Mouse (Mus musculus): ENCODE data around the gene Ifitm10. TPM values are rescaled to one million over a fixed set of nuclear protein-coding genes. Genes with fewer than 3 reads are reported as not detected.
A peak's percentile ranks its signal among the peaks of the same experiment; 100 is the strongest.

Ifitm10 gene
- polyA plus RNA-seq, 1 experiment = 10.8 TPM

DNA sequence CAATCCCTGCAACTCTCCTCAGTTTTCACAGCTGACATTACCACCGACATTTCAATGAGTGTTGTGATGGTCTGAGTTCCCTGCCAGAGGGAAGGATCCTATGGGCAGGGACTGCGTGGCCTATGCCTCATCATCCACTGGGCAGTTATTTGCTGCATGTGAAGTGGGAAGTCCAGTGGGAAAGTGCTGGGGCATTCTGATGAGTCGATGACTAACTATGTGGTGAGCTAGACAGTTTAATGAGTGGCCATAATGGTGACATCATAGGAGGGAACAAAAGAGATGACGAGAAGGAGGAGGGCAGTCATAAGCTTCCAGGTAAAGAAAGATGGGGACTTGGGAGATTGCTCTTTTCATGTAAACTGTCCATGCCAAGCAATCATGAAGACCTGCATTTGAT, 10.4 kb downstream of the Ifitm10 start:
- no peak for DNase-seq
- no peaks in the 10 kb centered on the region for H3K27me3 ChIP-seq (ENCODE audit: control insufficient read depth, insufficient read depth, low read length)
- H3K4me1 ChIP-seq (replicated peaks; ENCODE audit: control insufficient read depth, insufficient read depth, low read length) = no peaks in the 10 kb centered on the region; the same call in 1 of the 2 replicates
- WGBS = 88% methylated on average over 4 of the region's 4 CpGs
- no peak overlapping the region for H3K27ac ChIP-seq (ENCODE audit: control insufficient read depth, insufficient read depth, low read length)
- no peaks in the 10 kb centered on the region for H3K36me3 ChIP-seq (ENCODE audit: control insufficient read depth, insufficient read depth, low read length)
- TF ChIP-seq POLR2A (IDR thresholded peaks at IDR 0.05; ENCODE audit: control insufficient read depth, extremely low read depth, insufficient read depth, low read length, poor library complexity) (no peak), CTCF (IDR thresholded peaks at IDR 0.05; ENCODE audit: borderline replicate concordance, control insufficient read depth, extremely low read depth, insufficient read depth, low read length, poor library complexity) (no peak)
- H3K4me3 ChIP-seq (ENCODE audit: control insufficient read depth, insufficient read depth, low read length) = no peak overlapping the region

- DNase-seq = no peak
- Histone ChIP-seq H3K4me1 (replicated peaks; ENCODE audit: control insufficient read depth, insufficient read depth, low read length) (peaks cover 14% of the 10 kb centered on the region), H3K27me3 (ENCODE audit: control insufficient read depth, insufficient read depth, low read length) (no peaks in the 10 kb centered on the region), H3K4me3 (ENCODE audit: control insufficient read depth, insufficient read depth, low read length) (no peak overlapping the region), H3K36me3 (ENCODE audit: control insufficient read depth, insufficient read depth, low read length) (no peaks in the 10 kb centered on the region), H3K27ac (ENCODE audit: control insufficient read depth, insufficient read depth, low read length) (no peak overlapping the region)
- TF ChIP-seq CTCF (IDR thresholded peaks at IDR 0.05; ENCODE audit: borderline replicate concordance, control insufficient read depth, extremely low read depth, insufficient read depth, low read length, poor library complexity) (no peak), POLR2A (IDR thresholded peaks at IDR 0.05; ENCODE audit: control insufficient read depth, extremely low read depth, insufficient read depth, low read length, poor library complexity) (no peak)
These were observed 12.8 kb downstream of the Ifitm10 start for GRCm38 (mm10) chr7:142360743-142361142.

DNA sequence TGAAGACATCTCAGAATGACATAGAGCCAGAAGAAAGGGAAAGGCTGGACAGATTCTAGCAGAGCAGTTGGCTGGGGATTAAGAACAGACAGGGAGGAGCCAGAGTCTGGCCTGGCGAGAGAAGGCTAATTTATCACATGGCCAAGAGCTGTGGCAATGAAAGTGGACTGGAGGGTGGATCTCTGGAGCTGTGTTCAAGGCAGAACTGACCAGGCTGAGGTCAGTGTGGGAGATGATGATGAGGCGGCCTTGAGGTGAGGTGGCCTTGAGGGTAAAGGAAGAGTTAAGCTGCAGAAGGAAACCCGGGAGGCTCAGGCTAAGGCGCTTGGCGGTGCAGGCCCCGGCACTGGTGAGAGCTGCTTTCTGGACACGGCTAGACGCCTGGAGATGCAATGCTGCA, 14.4 kb downstream of the Ifitm10 start:
- Histone ChIP-seq H3K4me1 (replicated peaks; ENCODE audit: control insufficient read depth, insufficient read depth, low read length) (peaks cover 30% of the 10 kb centered on the region), H3K27ac (ENCODE audit: control insufficient read depth, insufficient read depth, low read length) (no peak overlapping the region), H3K36me3 (ENCODE audit: control insufficient read depth, insufficient read depth, low read length) (no peaks in the 10 kb centered on the region), H3K27me3 (ENCODE audit: control insufficient read depth, insufficient read depth, low read length) (no peaks in the 10 kb centered on the region), H3K4me3 (ENCODE audit: control insufficient read depth, insufficient read depth, low read length) (no peak overlapping the region)
- TF ChIP-seq POLR2A (IDR thresholded peaks at IDR 0.05; ENCODE audit: control insufficient read depth, extremely low read depth, insufficient read depth, low read length, poor library complexity) (no peak), CTCF (IDR thresholded peaks at IDR 0.05; ENCODE audit: borderline replicate concordance, control insufficient read depth, extremely low read depth, insufficient read depth, low read length, poor library complexity) (no peak)
- no peak for DNase-seq
- 93% methylated on average over 8 of the region's 8 CpGs for WGBS

DNA sequence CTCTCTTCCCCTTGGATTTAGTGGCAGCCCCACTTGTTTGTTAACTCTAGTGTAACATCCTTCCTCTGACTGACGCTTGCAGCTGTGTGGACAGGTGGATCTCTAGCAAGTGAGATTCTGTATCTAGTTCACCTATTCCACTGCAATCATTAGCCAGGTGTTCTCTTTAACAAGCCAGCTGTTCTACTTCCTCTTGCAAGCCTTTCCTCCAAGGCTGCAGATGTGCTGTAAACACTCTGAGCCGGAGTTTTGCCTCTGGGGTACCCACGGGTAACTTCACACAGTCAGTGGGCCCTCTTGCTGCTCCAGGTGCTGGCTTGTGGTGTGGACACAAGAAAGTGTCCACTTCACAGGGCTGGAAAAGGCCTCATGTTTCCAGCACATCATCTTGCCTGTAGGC, 16.0 kb downstream of the Ifitm10 start:
- Histone ChIP-seq H3K27me3 (ENCODE audit: control insufficient read depth, insufficient read depth, low read length) (no peaks in the 10 kb centered on the region), H3K27ac (ENCODE audit: control insufficient read depth, insufficient read depth, low read length) (no peak overlapping the region), H3K36me3 (ENCODE audit: control insufficient read depth, insufficient read depth, low read length) (no peaks in the 10 kb centered on the region), H3K4me3 (ENCODE audit: control insufficient read depth, insufficient read depth, low read length) (no peak overlapping the region), H3K4me1 (replicated peaks; ENCODE audit: control insufficient read depth, insufficient read depth, low read length) (peaks cover 34% of the 10 kb centered on the region)
- WGBS = 25% methylated on average over 3 of the region's 3 CpGs
- no peak for TF ChIP-seq POLR2A (IDR thresholded peaks at IDR 0.05; ENCODE audit: control insufficient read depth, extremely low read depth, insufficient read depth, low read length, poor library complexity)
- no peak for DNase-seq

DNA sequence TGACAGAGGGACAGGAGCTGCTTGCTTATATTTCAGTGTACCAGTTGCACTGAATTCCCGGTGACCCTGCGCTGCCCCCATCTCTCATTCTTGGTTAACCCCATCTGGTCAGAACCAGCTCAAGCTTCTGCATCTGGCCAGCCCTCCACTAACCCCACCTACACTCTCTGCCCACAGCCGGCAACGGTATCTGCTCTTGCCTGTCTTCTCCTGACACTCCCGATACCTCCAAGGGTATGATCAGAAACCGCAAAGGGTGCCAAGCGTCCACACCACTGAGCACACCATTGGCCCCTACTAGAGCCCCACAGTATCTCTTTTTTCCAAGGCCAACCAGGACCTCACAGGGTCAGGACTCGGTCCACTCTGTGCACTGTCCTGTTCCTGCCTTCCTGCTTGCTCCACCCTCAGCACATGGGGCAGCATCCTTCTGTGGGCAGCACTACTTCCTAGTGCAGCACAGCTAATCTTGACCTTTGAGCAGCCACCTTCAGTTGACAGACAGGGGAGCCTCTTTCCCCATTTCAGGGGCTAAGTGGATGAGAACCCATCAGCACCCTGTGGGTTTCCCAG, 18.8 kb downstream of the Ifitm10 start:
- Histone ChIP-seq H3K4me3 (ENCODE audit: control insufficient read depth, insufficient read depth, low read length) (no peak overlapping the region), H3K4me1 (replicated peaks; ENCODE audit: control insufficient read depth, insufficient read depth, low read length) (peaks cover 49% of the 10 kb centered on the region), H3K27me3 (ENCODE audit: control insufficient read depth, insufficient read depth, low read length) (no peaks in the 10 kb centered on the region), H3K27ac (ENCODE audit: control insufficient read depth, insufficient read depth, low read length) (peak overlapping the region; percentile 98), H3K36me3 (ENCODE audit: control insufficient read depth, insufficient read depth, low read length) (no peaks in the 10 kb centered on the region)
- peak; percentile 27 for DNase-seq
- TF ChIP-seq CTCF (IDR thresholded peaks at IDR 0.05; ENCODE audit: borderline replicate concordance, control insufficient read depth, extremely low read depth, insufficient read depth, low read length, poor library complexity) (no peak), POLR2A (IDR thresholded peaks at IDR 0.05; ENCODE audit: control insufficient read depth, extremely low read depth, insufficient read depth, low read length, poor library complexity) (no peak)
- 71% methylated on average over 8 of the region's 8 CpGs for WGBS

GRCm38 (mm10) chr7:142353854-142354253, 19.7 kb downstream of the Ifitm10 start:
- H3K36me3 ChIP-seq (ENCODE audit: control insufficient read depth, insufficient read depth, low read length) = no peaks in the 10 kb centered on the region
- 2% methylated on average over 5 of the region's 5 CpGs for WGBS
- H3K4me3 ChIP-seq (ENCODE audit: control insufficient read depth, insufficient read depth, low read length) = no peak overlapping the region
- DNase-seq = peak; percentile 83
- H3K27ac ChIP-seq (ENCODE audit: control insufficient read depth, insufficient read depth, low read length) = peak overlapping the region; percentile 98
- peaks cover 54% of the 10 kb centered on the region for H3K4me1 ChIP-seq (replicated peaks; ENCODE audit: control insufficient read depth, insufficient read depth, low read length)
- no peaks in the 10 kb centered on the region for H3K27me3 ChIP-seq (ENCODE audit: control insufficient read depth, insufficient read depth, low read length)
- TF ChIP-seq POLR2A (IDR thresholded peaks at IDR 0.05; ENCODE audit: control insufficient read depth, extremely low read depth, insufficient read depth, low read length, poor library complexity) (no peak), CTCF (IDR thresholded peaks at IDR 0.05; ENCODE audit: borderline replicate concordance, control insufficient read depth, extremely low read depth, insufficient read depth, low read length, poor library complexity) (no peak)

- H3K27me3 ChIP-seq (ENCODE audit: control insufficient read depth, insufficient read depth, low read length) = no peaks in the 10 kb centered on the region
- no peaks in the 10 kb centered on the region for H3K36me3 ChIP-seq (ENCODE audit: control insufficient read depth, insufficient read depth, low read length)
- peaks cover 49% of the 10 kb centered on the region for H3K4me1 ChIP-seq (replicated peaks; ENCODE audit: control insufficient read depth, insufficient read depth, low read length)
- 32% methylated on average over 5 of the region's 5 CpGs for WGBS
- no peak for DNase-seq
- no peak for TF ChIP-seq POLR2A (IDR thresholded peaks at IDR 0.05; ENCODE audit: control insufficient read depth, extremely low read depth, insufficient read depth, low read length, poor library complexity)
- no peak for TF ChIP-seq CTCF (IDR thresholded peaks at IDR 0.05; ENCODE audit: borderline replicate concordance, control insufficient read depth, extremely low read depth, insufficient read depth, low read length, poor library complexity)
- peak overlapping the region; percentile 59 for H3K27ac ChIP-seq (ENCODE audit: control insufficient read depth, insufficient read depth, low read length)
- H3K4me3 ChIP-seq (ENCODE audit: control insufficient read depth, insufficient read depth, low read length) = no peak overlapping the region
These were observed 22.0 kb downstream of the Ifitm10 start for GRCm38 (mm10) chr7:142351569-142351968.
